Comparison of ENCODE assay signal across 17 mouse cellular contexts in the genomic region with DNA sequence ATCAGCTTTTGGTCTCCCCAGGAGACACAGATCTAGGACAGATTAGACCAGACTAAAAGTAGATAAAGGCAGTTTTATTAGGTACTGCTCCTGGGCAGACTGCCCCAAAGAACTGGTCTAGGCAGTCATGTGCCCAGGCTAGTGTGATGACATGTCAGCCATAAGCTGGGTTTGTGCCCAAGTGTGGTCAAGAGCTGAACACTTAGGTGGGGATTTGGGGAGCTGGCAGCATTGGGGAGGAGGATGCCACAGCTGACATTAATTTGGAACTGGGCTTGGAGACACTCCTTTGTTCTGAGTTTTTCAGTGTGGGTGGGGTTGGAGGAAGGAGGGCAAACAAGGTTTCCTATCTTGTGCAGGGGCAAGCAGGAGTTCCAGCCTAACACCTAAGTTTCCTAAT. TPM values are rescaled to one million over a fixed set of nuclear protein-coding genes. Genes with fewer than 3 reads are reported as not detected.
"Had no signal": no experiment of that assay in that cellular context is flagged by ENCODE, and none has a peak within 500 bp of the region (broad histone marks: within the 10 kb centered on the region; RNA-seq: fewer than 3 reads in every experiment).

No protein-coding gene starts in this region.

- H3K27me3 ChIP-seq: kidney, embryonic 15.5 days; limb, embryonic 12.5 days; liver, embryonic 13.5 days; lung, embryonic 15.5 days; midbrain, embryonic 13.5 days; neural tube, embryonic 13.5 days had no signal

- DNase-seq: kidney, adult 2 months; kidney, postnatal 14 days; liver; liver, embryonic 13.5 days; liver, postnatal 0 days; lung, postnatal 14 days; right cerebral cortex, adult 18-20 months; right cerebral cortex, postnatal 25 days; thymus, postnatal 36 days had no signal

- H3K9ac ChIP-seq: kidney, embryonic 15.5 days; limb, embryonic 12.5 days; liver, embryonic 13.5 days; liver, postnatal 0 days; lung, embryonic 15.5 days; midbrain, embryonic 13.5 days; neural tube, embryonic 13.5 days had no signal

- H3K4me2 ChIP-seq: kidney, embryonic 15.5 days; limb, embryonic 12.5 days; liver, embryonic 13.5 days; lung, embryonic 15.5 days; midbrain, embryonic 13.5 days; neural tube, embryonic 13.5 days had no signal

- ATAC-seq: liver, postnatal 0 days; midbrain, embryonic 13.5 days had no signal

- H3K4me1 ChIP-seq: limb, embryonic 12.5 days; liver, embryonic 13.5 days; lung, embryonic 15.5 days; midbrain, embryonic 13.5 days; neural tube, embryonic 13.5 days had no signal

- H3K27ac ChIP-seq: kidney, embryonic 15.5 days; limb, embryonic 12.5 days; liver, embryonic 13.5 days; lung, embryonic 15.5 days; macrophage; midbrain, embryonic 13.5 days; neural tube, embryonic 13.5 days had no signal

- H3K4me3 ChIP-seq: kidney, embryonic 15.5 days; limb, embryonic 12.5 days; liver, embryonic 13.5 days; lung, embryonic 15.5 days; megakaryocyte, embryonic 14.5 days; midbrain, embryonic 13.5 days; neural tube, embryonic 13.5 days had no signal

- H3K36me3 ChIP-seq: kidney, embryonic 15.5 days; limb, embryonic 12.5 days; liver, embryonic 13.5 days; lung, embryonic 15.5 days; midbrain, embryonic 13.5 days; neural tube, embryonic 13.5 days had no signal

- H3K9me3 ChIP-seq: kidney, embryonic 15.5 days; limb, embryonic 12.5 days; liver, embryonic 13.5 days; lung, embryonic 15.5 days; midbrain, embryonic 13.5 days; neural tube, embryonic 13.5 days had no signal

RNA-seq across cellular contexts. Expression of gene Degs2, which starts 43.9 kb away (rescaled TPM):
- total RNA-seq: monocyte, adult 5-6 weeks had no signal
- polyA plus RNA-seq: macrophage had no signal
